Mouse (Mus musculus): ENCODE measurements around the gene Mrgpra6. TPM values are rescaled to one million over a fixed set of nuclear protein-coding genes. Genes with fewer than 3 reads are reported as not detected.

The Mrgpra6 gene
- polyA plus RNA-seq, 1 experiment from 2014 or later, result not detected

GRCm38 (mm10) chr7:47139823-47140325 is 64.8 kb downstream of the Mrgpra6 start:
- no peaks in the 10 kb centered on the region for H3K9me3 ChIP-seq (ENCODE audit: control insufficient read depth, low read length)
- no peak overlapping the region for H3K4me3 ChIP-seq (ENCODE audit: control insufficient read depth in 1 of 2, insufficient read depth in 1 of 2, low read depth in 1 of 2, low read length in 2 of 2)
- no peaks in the 10 kb centered on the region for H3K4me1 ChIP-seq (ENCODE audit: control insufficient read depth in 2 of 2, insufficient read depth in 2 of 2, low read length in 2 of 2)
- WGBS, result 70% methylated on average over 8 of the region's 8 CpGs
- H3K27me3 ChIP-seq (ENCODE audit: control insufficient read depth, insufficient read depth, low read length), result peaks cover 9% of the 10 kb centered on the region
- H3K4me2 ChIP-seq (ENCODE audit: low read length), result no peak overlapping the region
- H3K36me3 ChIP-seq (ENCODE audit: control insufficient read depth, insufficient read depth, low read length), result no peaks in the 10 kb centered on the region
- H3K9ac ChIP-seq (ENCODE audit: low read length), result no peak overlapping the region
- no peak overlapping the region for H3K27ac ChIP-seq (replicated peaks in 1 of 2; ENCODE audit: control insufficient read depth in 1 of 2, insufficient read depth in 1 of 2, low read depth in 2 of 2, low read length in 2 of 2)
- no peak for ATAC-seq (ENCODE audit: insufficient number of reproducible peaks, insufficient read depth, low FRiP score, low read depth)

Other genes with a start within 250 kb of the Mrgpra6 start
- gene Uevld, start 246.4 kb downstream of the Mrgpra6 start, polyA plus RNA-seq (2014; fragmentation: Nextera tagmentation; extraction: Ambion mirVana), result 9.8 TPM in 2 replicates
- gene Gm9999, start 221.3 kb downstream of the Mrgpra6 start, polyA plus RNA-seq (2014; fragmentation: Nextera tagmentation; extraction: Ambion mirVana), result not detected in 2 replicates
- gene Spty2d1, start 196.5 kb downstream of the Mrgpra6 start, polyA plus RNA-seq (2014; fragmentation: Nextera tagmentation; extraction: Ambion mirVana), result 13.0 and 14.0 TPM in 2 replicates
- 18.0 and 18.7 TPM in 2 replicates for gene Tmem86a, start 154.3 kb downstream of the Mrgpra6 start, polyA plus RNA-seq (2014; fragmentation: Nextera tagmentation; extraction: Ambion mirVana)
- 0.09 TPM in 2 replicates for gene Ptpn5, start 71.2 kb downstream of the Mrgpra6 start, polyA plus RNA-seq (2014; fragmentation: Nextera tagmentation; extraction: Ambion mirVana)
- not detected in 2 replicates for gene Mrgpra9, start 47.9 kb upstream of the Mrgpra6 start, polyA plus RNA-seq (2014; fragmentation: Nextera tagmentation; extraction: Ambion mirVana)
- not detected in 2 replicates for gene Mrgpra1, start 149.3 kb upstream of the Mrgpra6 start, polyA plus RNA-seq (2014; fragmentation: Nextera tagmentation; extraction: Ambion mirVana)
- not detected in 2 replicates for gene Mrgpra2a, start 247.2 kb upstream of the Mrgpra6 start, polyA plus RNA-seq (2014; fragmentation: Nextera tagmentation; extraction: Ambion mirVana)

Measured in heart, embryonic 14.5 days (tissue).